Mouse (Mus musculus): ENCODE measurements around the gene Oxt. TPM values are rescaled to one million over a fixed set of nuclear protein-coding genes. Genes with fewer than 3 reads are reported as not detected.
A peak's percentile ranks its signal among the peaks of the same experiment; 100 is the strongest.

The Oxt gene
- polyA plus RNA-seq (2016; fragmentation: Nextera tagmentation; extraction: Ambion mirVana), result not detected in 2 replicates

GRCm38 (mm10) chr2:130575873-130576272 is at the start of gene Oxt:
Gene Oxt (plus strand): TSS chr2:130576173.
- DNase-seq (ENCODE audit: low spot score), result no peak
- H3K27me3 ChIP-seq (ENCODE audit: low read depth, poor library complexity, severe bottlenecking), result peaks cover 78% of the 10 kb centered on the region
- H3K4me3 ChIP-seq, result peak within 1 kb of the TSS; percentile 44
- 0 out of 2 replicates have a peak within 1 kb of the TSS, but pooled peaks have one; percentile 9 for H3K27ac ChIP-seq (replicated peaks)
- H3K36me3 ChIP-seq, result no peaks in the 10 kb centered on the region
- no peaks in the 10 kb centered on the region for H3K9me3 ChIP-seq (replicated peaks)
- peaks cover 31% of the 10 kb centered on the region for H3K4me1 ChIP-seq
- WGBS, result 42% methylated on average over 9 of the region's 9 CpGs

- H3K4me1 ChIP-seq, result no peaks in the 10 kb centered on the region
- H3K27ac ChIP-seq (replicated peaks), result no peak overlapping the region
- H3K27me3 ChIP-seq (ENCODE audit: low read depth, poor library complexity, severe bottlenecking), result no peaks in the 10 kb centered on the region
- peaks cover 63% of the 10 kb centered on the region for H3K36me3 ChIP-seq
- H3K4me3 ChIP-seq, result no peak overlapping the region
- no peaks in the 10 kb centered on the region for H3K9me3 ChIP-seq (replicated peaks)
- WGBS, result 92% methylated on average over 6 of the region's 6 CpGs
- no peak for DNase-seq (ENCODE audit: low spot score)
These were observed 47.5 kb upstream of the Oxt start for GRCm38 (mm10) chr2:130528457-130528856.

GRCm38 (mm10) chr2:130529290-130529689 is 46.7 kb upstream of the Oxt start:
- DNase-seq (ENCODE audit: low spot score), result no peak
- Histone ChIP-seq H3K27me3 (ENCODE audit: low read depth, poor library complexity, severe bottlenecking) (no peaks in the 10 kb centered on the region), H3K4me3 (no peak overlapping the region), H3K36me3 (peaks cover 63% of the 10 kb centered on the region), H3K9me3 (replicated peaks) (no peaks in the 10 kb centered on the region), H3K4me1 (no peaks in the 10 kb centered on the region), H3K27ac (replicated peaks) (no peak overlapping the region)
- WGBS, result 90% methylated on average over 2 of the region's 2 CpGs

- H3K4me3 ChIP-seq, result no peak overlapping the region
- H3K9me3 ChIP-seq (replicated peaks), result no peaks in the 10 kb centered on the region
- 86% methylated on average over 7 of the region's 7 CpGs for WGBS
- H3K36me3 ChIP-seq, result peaks cover 66% of the 10 kb centered on the region
- no peak for DNase-seq (ENCODE audit: low spot score)
- no peaks in the 10 kb centered on the region for H3K27me3 ChIP-seq (ENCODE audit: low read depth, poor library complexity, severe bottlenecking)
- no peaks in the 10 kb centered on the region for H3K4me1 ChIP-seq
- H3K27ac ChIP-seq (replicated peaks), result no peak overlapping the region
These were observed 46.0 kb upstream of the Oxt start for GRCm38 (mm10) chr2:130529925-130530324.

- no peaks in the 10 kb centered on the region for H3K4me1 ChIP-seq
- no peak overlapping the region for H3K27ac ChIP-seq (replicated peaks)
- WGBS, result 90% methylated on average over 2 of the region's 2 CpGs
- H3K9me3 ChIP-seq (replicated peaks), result no peaks in the 10 kb centered on the region
- no peaks in the 10 kb centered on the region for H3K27me3 ChIP-seq (ENCODE audit: low read depth, poor library complexity, severe bottlenecking)
- H3K4me3 ChIP-seq, result no peak overlapping the region
- peaks cover 69% of the 10 kb centered on the region for H3K36me3 ChIP-seq
- no peak for DNase-seq (ENCODE audit: low spot score)
These were observed 43.8 kb upstream of the Oxt start for GRCm38 (mm10) chr2:130532201-130532600.

GRCm38 (mm10) chr2:130535017-130535416 is 41.0 kb upstream of the Oxt start:
- Histone ChIP-seq H3K27ac (replicated peaks) (no peak overlapping the region), H3K4me3 (no peak overlapping the region), H3K4me1 (no peaks in the 10 kb centered on the region), H3K36me3 (peaks cover 79% of the 10 kb centered on the region), H3K27me3 (ENCODE audit: low read depth, poor library complexity, severe bottlenecking) (no peaks in the 10 kb centered on the region), H3K9me3 (replicated peaks) (no peaks in the 10 kb centered on the region)
- 92% methylated on average over 6 of the region's 6 CpGs for WGBS
- no peak for DNase-seq (ENCODE audit: low spot score)

- 88% methylated on average over 3 of the region's 3 CpGs for WGBS
- Histone ChIP-seq H3K36me3 (peaks cover 93% of the 10 kb centered on the region), H3K9me3 (replicated peaks) (no peaks in the 10 kb centered on the region), H3K4me1 (no peaks in the 10 kb centered on the region), H3K4me3 (no peak overlapping the region), H3K27me3 (ENCODE audit: low read depth, poor library complexity, severe bottlenecking) (no peaks in the 10 kb centered on the region), H3K27ac (replicated peaks) (no peak overlapping the region)
- no peak for DNase-seq (ENCODE audit: low spot score)
These were observed 39.1 kb upstream of the Oxt start for GRCm38 (mm10) chr2:130536890-130537289.

GRCm38 (mm10) chr2:130538876-130539546 is 37.0 kb upstream of the Oxt start:
- 91% methylated on average over 8 of the region's 8 CpGs for WGBS
- peaks cover 94% of the 10 kb centered on the region for H3K36me3 ChIP-seq
- no peak overlapping the region for H3K27ac ChIP-seq (replicated peaks)
- no peaks in the 10 kb centered on the region for H3K9me3 ChIP-seq (replicated peaks)
- no peaks in the 10 kb centered on the region for H3K27me3 ChIP-seq (ENCODE audit: low read depth, poor library complexity, severe bottlenecking)
- no peak for DNase-seq (ENCODE audit: low spot score)
- no peak overlapping the region for H3K4me3 ChIP-seq
- no peaks in the 10 kb centered on the region for H3K4me1 ChIP-seq

GRCm38 (mm10) chr2:130540266-130540665 is 35.7 kb upstream of the Oxt start:
- no peak overlapping the region for H3K4me3 ChIP-seq
- no peak for DNase-seq (ENCODE audit: low spot score)
- no peak overlapping the region for H3K27ac ChIP-seq (replicated peaks)
- H3K4me1 ChIP-seq, result no peaks in the 10 kb centered on the region
- H3K9me3 ChIP-seq (replicated peaks), result no peaks in the 10 kb centered on the region
- peaks cover 94% of the 10 kb centered on the region for H3K36me3 ChIP-seq
- H3K27me3 ChIP-seq (ENCODE audit: low read depth, poor library complexity, severe bottlenecking), result no peaks in the 10 kb centered on the region
- WGBS, result 94% methylated on average over 9 of the region's 9 CpGs

GRCm38 (mm10) chr2:130546957-130547356 is 29.0 kb upstream of the Oxt start:
- 91% methylated on average over 8 of the region's 8 CpGs for WGBS
- Histone ChIP-seq H3K36me3 (peaks cover 94% of the 10 kb centered on the region), H3K9me3 (replicated peaks) (no peaks in the 10 kb centered on the region), H3K27ac (replicated peaks) (no peak overlapping the region), H3K27me3 (ENCODE audit: low read depth, poor library complexity, severe bottlenecking) (no peaks in the 10 kb centered on the region), H3K4me1 (no peaks in the 10 kb centered on the region), H3K4me3 (no peak overlapping the region)
- no peak for DNase-seq (ENCODE audit: low spot score)

GRCm38 (mm10) chr2:130554841-130555240 is 21.1 kb upstream of the Oxt start:
- H3K27me3 ChIP-seq (ENCODE audit: low read depth, poor library complexity, severe bottlenecking), result no peaks in the 10 kb centered on the region
- DNase-seq (ENCODE audit: low spot score), result no peak
- H3K4me3 ChIP-seq, result no peak overlapping the region
- WGBS, result 90% methylated on average over 7 of the region's 7 CpGs
- H3K27ac ChIP-seq (replicated peaks), result no peak overlapping the region
- H3K36me3 ChIP-seq, result peaks cover 80% of the 10 kb centered on the region
- H3K9me3 ChIP-seq (replicated peaks), result no peaks in the 10 kb centered on the region
- no peaks in the 10 kb centered on the region for H3K4me1 ChIP-seq

GRCm38 (mm10) chr2:130556292-130556691 is 19.7 kb upstream of the Oxt start:
- peaks cover 70% of the 10 kb centered on the region for H3K36me3 ChIP-seq
- WGBS, result 93% methylated on average over 1 of the region's 1 CpGs
- DNase-seq (ENCODE audit: low spot score), result no peak
- no peaks in the 10 kb centered on the region for H3K4me1 ChIP-seq
- no peak overlapping the region for H3K4me3 ChIP-seq
- H3K9me3 ChIP-seq (replicated peaks), result no peaks in the 10 kb centered on the region
- no peaks in the 10 kb centered on the region for H3K27me3 ChIP-seq (ENCODE audit: low read depth, poor library complexity, severe bottlenecking)
- no peak overlapping the region for H3K27ac ChIP-seq (replicated peaks)

- peaks cover 58% of the 10 kb centered on the region for H3K36me3 ChIP-seq
- no peaks in the 10 kb centered on the region for H3K27me3 ChIP-seq (ENCODE audit: low read depth, poor library complexity, severe bottlenecking)
- no peaks in the 10 kb centered on the region for H3K9me3 ChIP-seq (replicated peaks)
- 95% methylated on average over 2 of the region's 2 CpGs for WGBS
- DNase-seq (ENCODE audit: low spot score), result no peak
- H3K4me1 ChIP-seq, result peaks cover under 1% of the 10 kb centered on the region
- no peak overlapping the region for H3K4me3 ChIP-seq
- no peak overlapping the region for H3K27ac ChIP-seq (replicated peaks)
These were observed 18.5 kb upstream of the Oxt start for GRCm38 (mm10) chr2:130557462-130557861.
